Mouse (Mus musculus) left cerebral cortex, adult 2 months (tissue): ENCODE data around the gene Anks1. TPM values are rescaled to one million over a fixed set of nuclear protein-coding genes. Genes with fewer than 3 reads are reported as not detected.

ENCODE experiments used
- DNase-seq, 2 experiments: peaks; one replicate each; pipeline ENCODE4 v3.0.0; 2021 to 2022; ENCODE audit warnings: low spot score in 2 of 2, mixed read lengths in 1 of 2; ENCODE audit errors: extremely low spot score in 1 of 2
- H3K27ac ChIP-seq: fragments of 200-600 bp; 2 replicates; pipeline ENCODE4 v1.8.1; 2022
- H3K4me3 ChIP-seq: fragments of 200-600 bp; 2 replicates; pipeline ENCODE4 v1.8.1; 2022
- CTCF ChIP-seq: fragments of 200-600 bp; IDR thresholded peaks from 2 replicates; pipeline ENCODE4 v1.8.1; 2022; ENCODE audit warnings: antibody characterized with exemption, mild to moderate bottlenecking, moderate library complexity
- intact Hi-C: fragments of 180-260 bp; cut with DNase I; formaldehyde crosslinking; loops from one replicate; pipeline ENCODE4 v1.15.1; 2025
- total RNA-seq, 2 experiments: library from RNA; stranded (reverse); gene quantifications; 2 replicates each; pipeline ENCODE4 v1.2.3; 2021

The Anks1 gene
- total RNA-seq, 2 experiments from 2014 or later = 36.6 to 54.9 TPM

- Histone ChIP-seq H3K27ac (no peak overlapping the region), H3K4me3 (no peak overlapping the region)
- TF ChIP-seq CTCF = no peak; the same call in 1 of the 2 replicates
- intact Hi-C loops = no loop called here
- DNase-seq = no peak
Measured at GRCm38 (mm10) chr17:28093837-28094236, 184.7 kb downstream of the Anks1 start.

- Histone ChIP-seq H3K4me3 (no peak overlapping the region), H3K27ac (no peak overlapping the region)
- TF ChIP-seq CTCF = no peak
- no peak for DNase-seq
- intact Hi-C loops = no loop called here
Measured at GRCm38 (mm10) chr17:28096418-28096817, 187.3 kb downstream of the Anks1 start.

- no peak for DNase-seq
- no peak for TF ChIP-seq CTCF
- intact Hi-C loops = no loop called here
Measured at GRCm38 (mm10) chr17:28097308-28097707, 188.2 kb downstream of the Anks1 start.

GRCm38 (mm10) chr17:28099086-28099485 is 190.0 kb downstream of the Anks1 start:
- Histone ChIP-seq H3K27ac (no peak overlapping the region), H3K4me3 (no peak overlapping the region)
- TF ChIP-seq CTCF = no peak
- intact Hi-C loops = no loop called here
- DNase-seq = no peak

More at GRCm38 (mm10) chr17:28097308-28097707, 188.2 kb downstream of the Anks1 start:
- Histone ChIP-seq H3K4me3 (no peak overlapping the region), H3K27ac (no peak overlapping the region)

DNA sequence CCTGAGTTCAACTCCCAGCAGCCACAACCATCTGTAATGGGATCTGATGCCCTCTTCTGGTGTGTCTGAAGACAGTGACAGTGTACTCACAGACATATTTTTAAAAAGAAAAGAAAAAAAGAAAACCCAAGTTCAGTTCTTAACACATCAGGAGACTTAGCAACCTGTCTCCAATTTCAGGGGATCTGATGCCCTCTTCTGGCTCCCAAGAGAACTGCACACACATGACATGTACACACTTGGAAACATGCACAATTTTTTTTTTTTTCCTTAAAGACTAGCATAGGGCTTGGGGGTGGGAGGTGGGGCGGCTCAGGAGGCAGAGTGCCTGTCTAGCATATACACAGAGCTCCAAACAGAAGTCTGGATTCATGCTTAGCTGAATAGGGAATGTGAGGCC is 191.6 kb downstream of the Anks1 start:
- no peak overlapping the region for H3K4me3 ChIP-seq
- DNase-seq = no peak
- intact Hi-C loops = no loop called here
- no peak overlapping the region for H3K27ac ChIP-seq
- no peak; the same call in none of the 2 replicates for TF ChIP-seq CTCF

- no peak for TF ChIP-seq CTCF
- no peak overlapping the region for H3K27ac ChIP-seq
- no peak overlapping the region for H3K4me3 ChIP-seq
- DNase-seq = no peak
- intact Hi-C loops = no loop called here
Measured at GRCm38 (mm10) chr17:28101284-28101887, 192.3 kb downstream of the Anks1 start.

DNA sequence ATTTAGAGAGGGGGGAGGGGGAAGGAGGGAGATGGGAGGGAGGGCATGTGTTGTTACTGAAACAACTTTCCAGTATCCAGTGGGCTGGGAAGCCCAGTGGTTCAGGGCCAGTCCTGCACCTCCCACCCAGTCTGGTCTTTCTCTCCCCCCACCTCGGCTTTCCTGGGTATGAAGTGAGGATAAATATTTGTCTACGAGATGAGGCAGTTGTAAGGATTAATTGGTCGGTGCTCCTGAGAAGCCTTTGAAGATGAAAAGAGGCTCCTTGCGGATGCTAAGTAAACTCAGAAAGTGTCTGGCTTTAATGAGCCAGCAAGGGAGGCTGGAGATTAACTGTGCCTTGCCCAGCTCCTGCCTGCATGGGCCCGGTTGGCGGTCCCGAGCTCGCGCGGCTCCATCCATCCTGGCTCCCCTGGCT is 192.8 kb downstream of the Anks1 start:
- H3K27ac ChIP-seq = no peak overlapping the region
- H3K4me3 ChIP-seq = no peak overlapping the region
- DNase-seq = no peak
- no peak for TF ChIP-seq CTCF
- intact Hi-C loops = no loop called here

DNA sequence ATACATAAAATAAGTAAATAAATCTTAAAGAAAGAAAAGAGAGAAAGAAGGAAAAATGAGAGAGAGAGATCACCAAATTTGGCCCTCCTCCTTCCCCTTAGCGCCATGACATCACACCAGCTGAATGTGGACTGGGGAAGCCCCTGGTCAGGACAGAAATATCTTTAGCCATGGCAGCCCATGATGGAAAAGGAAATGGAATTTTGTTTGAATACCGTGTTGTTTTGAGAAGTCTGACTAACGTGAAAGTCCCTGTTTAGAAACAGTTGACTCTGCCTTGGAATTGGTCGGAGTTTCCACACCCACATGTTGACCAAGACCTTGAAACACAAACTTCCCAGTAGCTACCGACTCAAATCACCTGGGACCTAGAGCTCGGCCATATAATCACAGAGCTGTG is 195.3 kb downstream of the Anks1 start:
- no peak overlapping the region for H3K4me3 ChIP-seq
- DNase-seq = no peak
- intact Hi-C loops = no loop called here
- no peak for TF ChIP-seq CTCF
- H3K27ac ChIP-seq = no peak overlapping the region

- intact Hi-C loops = no loop called here
- Histone ChIP-seq H3K27ac (no peak overlapping the region), H3K4me3 (no peak overlapping the region)
- DNase-seq = no peak
- TF ChIP-seq CTCF = peak; percentile 44
Measured at GRCm38 (mm10) chr17:28106352-28106751, 197.2 kb downstream of the Anks1 start.

DNA sequence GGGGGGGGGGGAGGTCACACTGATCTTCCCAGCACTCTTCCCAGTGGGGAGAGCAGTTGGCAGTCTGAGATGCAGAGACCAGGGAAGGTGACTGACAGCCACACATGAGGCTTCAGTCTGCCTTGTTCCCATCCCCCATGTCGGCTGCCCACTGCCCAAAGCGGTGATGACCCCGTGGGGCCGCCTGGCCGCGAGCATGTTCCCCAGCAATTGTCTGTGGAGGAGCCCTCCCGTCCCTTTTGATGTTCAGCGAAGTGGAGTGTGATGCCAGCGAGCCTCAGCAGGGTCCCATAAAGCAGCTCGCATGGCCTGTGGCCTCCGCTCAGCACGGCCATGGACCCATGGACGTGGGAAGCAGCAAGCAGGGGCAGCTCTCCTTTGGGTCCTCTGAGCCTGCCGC is 198.2 kb downstream of the Anks1 start:
- intact Hi-C loops = no loop called here
- no peak for DNase-seq
- no peak overlapping the region for H3K4me3 ChIP-seq
- TF ChIP-seq CTCF = no peak
- no peak overlapping the region for H3K27ac ChIP-seq

- intact Hi-C loops = no loop called here
Measured at GRCm38 (mm10) chr17:28112266-28112665, 203.2 kb downstream of the Anks1 start.

More at GRCm38 (mm10) chr17:28112266-28112665, 203.2 kb downstream of the Anks1 start:
- no peak overlapping the region for H3K4me3 ChIP-seq
- DNase-seq = no peak
- no peak overlapping the region for H3K27ac ChIP-seq
- no peak for TF ChIP-seq CTCF

Other genes with a start within 250 kb of the Anks1 start
- gene Spdef, start 180.4 kb upstream of the Anks1 start, total RNA-seq = under 1 TPM in 1 of 2 experiments, not detected in 1; 0.48 TPM
- 100 to 1,000 TPM; 219 to 228 TPM for gene D17Wsu92e, start 88.7 kb upstream of the Anks1 start, total RNA-seq
- gene Snrpc, start 71.2 kb upstream of the Anks1 start, total RNA-seq = 10 to 100 TPM; 43.4 to 49.8 TPM
- gene Uhrf1bp1, start 52.9 kb upstream of the Anks1 start, total RNA-seq = 10 to 100 TPM; 20.3 to 20.8 TPM
- gene Taf11, start 538 bp downstream of the Anks1 start, total RNA-seq = 10 to 100 TPM; 45.6 to 51.1 TPM
- under 1 TPM; 0.61 to 0.88 TPM for gene Tcp11, start 171.3 kb downstream of the Anks1 start, total RNA-seq
- gene Scube3, start 232.8 kb downstream of the Anks1 start, total RNA-seq = 1 to 10 TPM; 1.5 TPM